Mouse (Mus musculus) ES-Bruce4 (cell line): Measurements from ENCODE around the gene Phyhipl. TPM values are rescaled to one million over a fixed set of nuclear protein-coding genes. Genes with fewer than 3 reads are reported as not detected.

Source experiments
- H3K27ac ChIP-seq: 2 replicates; pipeline ENCODE4 v1.5.1; 2012; ENCODE audit warnings: low read length, inconsistent platforms; ENCODE audit not compliant: insufficient read depth
- H3K27me3 ChIP-seq: 2 replicates; pipeline ENCODE4 v1.6.1; 2012; ENCODE audit warnings: mild to moderate bottlenecking, low read length, inconsistent platforms; ENCODE audit not compliant: control insufficient read depth, poor library complexity, insufficient read depth, severe bottlenecking
- H3K36me3 ChIP-seq: 2 replicates; pipeline ENCODE4 v1.6.1; 2012; ENCODE audit warnings: inconsistent platforms, mild to moderate bottlenecking, low read length, moderate library complexity; ENCODE audit not compliant: control insufficient read depth, poor library complexity, insufficient read depth, severe bottlenecking
- H3K4me1 ChIP-seq: one replicate; pipeline ENCODE4 v1.8.1; 2011; ENCODE audit warnings: low read length; ENCODE audit not compliant: control insufficient read depth, insufficient read depth
- H3K4me3 ChIP-seq: 2 replicates; pipeline ENCODE4 v1.5.1; 2011; ENCODE audit warnings: low read depth, mild to moderate bottlenecking, low read length
- H3K9ac ChIP-seq: 2 replicates; pipeline ENCODE4 v1.6.1; 2012; ENCODE audit warnings: low read depth, mild to moderate bottlenecking, inconsistent platforms; ENCODE audit not compliant: poor library complexity, severe bottlenecking
- H3K9me3 ChIP-seq: replicated peaks from 2 replicates; pipeline ENCODE4 v1.6.1; 2012; ENCODE audit warnings: mild to moderate bottlenecking, low read length, inconsistent platforms; ENCODE audit not compliant: control insufficient read depth, poor library complexity, insufficient read depth, severe bottlenecking
- CTCF ChIP-seq: IDR thresholded peaks from one replicate; pipeline ENCODE4 v1.8.1; 2011; ENCODE audit warnings: low read depth, low read length
- EP300 ChIP-seq: IDR thresholded peaks from 2 replicates; pipeline ENCODE4 v1.6.1; 2011; ENCODE audit warnings: low read depth, low read length; ENCODE audit not compliant: insufficient read depth
- POLR2A ChIP-seq: IDR thresholded peaks from one replicate; pipeline ENCODE4 v1.8.1; 2011; ENCODE audit warnings: low read length; ENCODE audit not compliant: insufficient read depth
- polyA plus RNA-seq: library from polyadenylated mRNA; stranded (reverse); fragments of >200 nt; gene quantifications from 2 replicates; pipeline ENCODE4 v1.2.4, GENCODE M21; 2011; ENCODE audit warnings: low read depth; ENCODE audit not compliant: missing spikeins, insufficient read depth, insufficient read length

Phyhipl gene
- polyA plus RNA-seq, 1 experiment, result 4.8 TPM

DNA sequence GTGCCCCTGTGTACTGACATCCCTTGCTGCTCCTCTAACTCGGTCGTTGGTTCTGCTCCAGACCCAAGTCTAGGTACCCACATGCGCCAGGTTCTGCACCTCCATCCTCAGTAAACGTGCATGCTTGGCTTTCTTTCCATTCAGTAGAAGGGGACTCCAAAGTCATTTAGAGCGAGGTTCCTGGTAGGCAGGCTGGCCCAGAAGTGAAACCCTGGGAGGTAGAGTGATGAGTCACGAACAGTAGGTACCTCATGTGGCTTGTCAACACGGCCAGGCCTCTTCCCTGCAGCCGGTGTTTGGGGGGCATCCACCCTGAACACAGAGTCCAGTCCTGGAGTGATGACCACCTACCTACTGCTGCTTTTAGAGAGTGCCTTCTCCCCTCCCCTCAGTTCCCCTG is 139.1 kb downstream of the Phyhipl start:
- H3K4me1 ChIP-seq, result peaks cover 2% of the 10 kb centered on the region
- no peak overlapping the region for H3K4me3 ChIP-seq
- H3K27ac ChIP-seq, result no peak overlapping the region
- TF ChIP-seq POLR2A, result no peak
- no peak for TF ChIP-seq CTCF
- TF ChIP-seq EP300, result no peak
- no peaks in the 10 kb centered on the region for H3K27me3 ChIP-seq
- H3K9ac ChIP-seq, result no peak overlapping the region
- H3K9me3 ChIP-seq, result no peaks in the 10 kb centered on the region
- no peaks in the 10 kb centered on the region for H3K36me3 ChIP-seq

DNA sequence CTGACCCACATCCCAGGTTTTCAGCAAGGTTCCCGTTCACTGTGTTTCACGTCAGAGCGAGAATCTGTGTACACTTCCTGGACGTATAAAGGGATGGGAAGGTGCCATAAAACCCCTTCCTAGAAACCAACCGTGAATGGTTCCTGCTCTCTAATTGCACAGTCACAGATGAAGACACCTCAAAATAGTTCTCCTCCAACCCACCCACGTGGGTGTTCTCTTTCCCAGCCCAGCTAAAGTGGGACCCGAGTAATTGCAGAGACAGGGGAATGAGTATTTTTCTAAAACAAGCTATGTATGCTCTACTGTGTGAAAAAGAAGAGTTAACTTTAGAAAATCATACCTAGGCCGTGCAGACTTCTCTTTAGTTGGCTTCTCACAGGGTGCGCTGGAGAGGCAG is 140.9 kb downstream of the Phyhipl start:
- Histone ChIP-seq H3K27me3 (no peaks in the 10 kb centered on the region), H3K4me3 (no peak overlapping the region), H3K9me3 (no peaks in the 10 kb centered on the region), H3K9ac (no peak overlapping the region), H3K36me3 (no peaks in the 10 kb centered on the region), H3K27ac (no peak overlapping the region), H3K4me1 (peaks cover 2% of the 10 kb centered on the region)
- TF ChIP-seq CTCF, result no peak
- no peak for TF ChIP-seq EP300
- TF ChIP-seq POLR2A, result no peak

DNA sequence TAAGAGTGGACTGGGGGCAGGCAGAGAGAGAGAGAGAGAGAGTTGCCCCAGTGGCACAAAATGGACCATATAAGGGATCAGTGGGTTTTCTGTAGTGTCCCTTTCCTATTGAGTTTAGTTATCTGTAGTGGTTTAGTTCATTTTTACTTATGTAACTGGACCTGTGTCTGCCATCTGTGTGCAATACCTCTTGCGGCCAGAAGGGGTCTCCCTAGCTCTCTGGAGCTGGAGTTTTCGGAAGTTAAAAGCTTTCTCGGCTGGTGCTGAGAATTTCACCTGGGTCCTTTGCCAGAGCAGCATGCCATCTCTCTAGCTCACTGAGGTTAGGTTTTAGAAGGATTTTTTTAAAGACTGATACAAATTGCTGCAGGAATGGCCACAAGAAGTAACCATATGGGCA is 147.9 kb downstream of the Phyhipl start:
- Histone ChIP-seq H3K4me3 (no peak overlapping the region), H3K27me3 (no peaks in the 10 kb centered on the region), H3K36me3 (no peaks in the 10 kb centered on the region), H3K9me3 (no peaks in the 10 kb centered on the region), H3K9ac (no peak overlapping the region), H3K4me1 (no peaks in the 10 kb centered on the region), H3K27ac (no peak overlapping the region)
- TF ChIP-seq CTCF (peak; percentile 48), EP300 (no peak), POLR2A (no peak)

Other genes with a start within 250 kb of the Phyhipl start
- 22.4 and 22.6 TPM in 2 replicates for gene Fam13c, start 215.5 kb downstream of the Phyhipl start, polyA plus RNA-seq